Mouse (Mus musculus): Measurements from ENCODE around the gene Dlg2. TPM values are rescaled to one million over a fixed set of nuclear protein-coding genes. Genes with fewer than 3 reads are reported as not detected.

Gene Dlg2
- total and polyA plus RNA-seq, 3 experiments, result 0.49 to 0.68 TPM; not detected in 1

GRCm38 (mm10) chr7:91677934-91678333, 1201.5 kb downstream of the Dlg2 start:
- H3K4me1 ChIP-seq (ENCODE audit: insufficient read depth, low read depth, low read length), result no peaks in the 10 kb centered on the region
- no peak for TF ChIP-seq GATA2 (IDR thresholded peaks at IDR 0.05; ENCODE audit: borderline replicate concordance, low read depth, low read length)
- TF ChIP-seq POLR2AphosphoS5 (IDR thresholded peaks at IDR 0.05; ENCODE audit: insufficient replicate concordance, low read depth, low read length), result no peak
- no peak for TF ChIP-seq TAL1 (conservative IDR thresholded peaks at IDR 0.05; ENCODE audit: low read depth, low read length)
- no peak for TF ChIP-seq GATA1 (IDR thresholded peaks at IDR 0.05; ENCODE audit: borderline replicate concordance, low read length)
- TF ChIP-seq CTCF (IDR thresholded peaks at IDR 0.05; ENCODE audit: low read depth, low read length), result no peak
- no peaks in the 10 kb centered on the region for H3K27me3 ChIP-seq (ENCODE audit: insufficient read depth, low read length)
- no peaks in the 10 kb centered on the region for H3K36me3 ChIP-seq (replicated peaks)
- H3K4me3 ChIP-seq (ENCODE audit: low read depth, low read length), result no peak overlapping the region
- no peaks in the 10 kb centered on the region for H3K9me3 ChIP-seq (replicated peaks)
- ATAC-seq (ENCODE audit: extremely low read depth, insufficient number of reproducible peaks, low FRiP score, poor library complexity, severe bottlenecking) (no peak), DNase-seq (ENCODE audit: low spot score) (no peak)

GRCm38 (mm10) chr7:91687930-91688329, 1211.5 kb downstream of the Dlg2 start:
- Histone ChIP-seq H3K9me3 (replicated peaks) (no peaks in the 10 kb centered on the region), H3K27me3 (ENCODE audit: insufficient read depth, low read length) (no peaks in the 10 kb centered on the region), H3K4me3 (ENCODE audit: low read depth, low read length) (no peak overlapping the region), H3K36me3 (replicated peaks) (no peaks in the 10 kb centered on the region), H3K4me1 (ENCODE audit: insufficient read depth, low read depth, low read length) (no peaks in the 10 kb centered on the region)
- DNase-seq (ENCODE audit: low spot score), result no peak
- no peak for ATAC-seq (ENCODE audit: extremely low read depth, insufficient number of reproducible peaks, low FRiP score, poor library complexity, severe bottlenecking)
- no peak for TF ChIP-seq GATA2 (IDR thresholded peaks at IDR 0.05; ENCODE audit: borderline replicate concordance, low read depth, low read length)
- TF ChIP-seq TAL1 (conservative IDR thresholded peaks at IDR 0.05; ENCODE audit: low read depth, low read length), result no peak
- no peak for TF ChIP-seq POLR2AphosphoS5 (IDR thresholded peaks at IDR 0.05; ENCODE audit: insufficient replicate concordance, low read depth, low read length)
- TF ChIP-seq CTCF (IDR thresholded peaks at IDR 0.05; ENCODE audit: low read depth, low read length), result no peak
- no peak for TF ChIP-seq GATA1 (IDR thresholded peaks at IDR 0.05; ENCODE audit: borderline replicate concordance, low read length)

GRCm38 (mm10) chr7:91689829-91690228, 1213.4 kb downstream of the Dlg2 start:
- ATAC-seq (ENCODE audit: extremely low read depth, insufficient number of reproducible peaks, low FRiP score, poor library complexity, severe bottlenecking) (no peak), DNase-seq (ENCODE audit: low spot score) (no peak)
- Histone ChIP-seq H3K27me3 (ENCODE audit: insufficient read depth, low read length) (no peaks in the 10 kb centered on the region), H3K4me3 (ENCODE audit: low read depth, low read length) (no peak overlapping the region), H3K4me1 (ENCODE audit: insufficient read depth, low read depth, low read length) (no peaks in the 10 kb centered on the region), H3K9me3 (replicated peaks) (no peaks in the 10 kb centered on the region), H3K36me3 (replicated peaks) (no peaks in the 10 kb centered on the region)
- TF ChIP-seq TAL1 (conservative IDR thresholded peaks at IDR 0.05; ENCODE audit: low read depth, low read length), result no peak
- TF ChIP-seq GATA2 (IDR thresholded peaks at IDR 0.05; ENCODE audit: borderline replicate concordance, low read depth, low read length), result no peak
- no peak for TF ChIP-seq CTCF (IDR thresholded peaks at IDR 0.05; ENCODE audit: low read depth, low read length)
- no peak for TF ChIP-seq GATA1 (IDR thresholded peaks at IDR 0.05; ENCODE audit: borderline replicate concordance, low read length)
- TF ChIP-seq POLR2AphosphoS5 (IDR thresholded peaks at IDR 0.05; ENCODE audit: insufficient replicate concordance, low read depth, low read length), result no peak

GRCm38 (mm10) chr7:91709853-91710252, 1233.4 kb downstream of the Dlg2 start:
- Histone ChIP-seq H3K9me3 (replicated peaks) (no peaks in the 10 kb centered on the region), H3K27me3 (ENCODE audit: insufficient read depth, low read length) (no peaks in the 10 kb centered on the region; the same call in 1 of the 2 replicates), H3K4me3 (ENCODE audit: low read depth, low read length) (no peak overlapping the region), H3K36me3 (replicated peaks) (no peaks in the 10 kb centered on the region), H3K4me1 (ENCODE audit: insufficient read depth, low read depth, low read length) (no peaks in the 10 kb centered on the region)
- TF ChIP-seq POLR2AphosphoS5 (IDR thresholded peaks at IDR 0.05; ENCODE audit: insufficient replicate concordance, low read depth, low read length), result no peak
- no peak for TF ChIP-seq TAL1 (conservative IDR thresholded peaks at IDR 0.05; ENCODE audit: low read depth, low read length)
- no peak for TF ChIP-seq GATA2 (IDR thresholded peaks at IDR 0.05; ENCODE audit: borderline replicate concordance, low read depth, low read length)
- no peak for TF ChIP-seq CTCF (IDR thresholded peaks at IDR 0.05; ENCODE audit: low read depth, low read length)
- TF ChIP-seq GATA1 (IDR thresholded peaks at IDR 0.05; ENCODE audit: borderline replicate concordance, low read length), result no peak
- DNase-seq (ENCODE audit: low spot score), result no peak
- ATAC-seq (ENCODE audit: extremely low read depth, insufficient number of reproducible peaks, low FRiP score, poor library complexity, severe bottlenecking), result no peak

- no peak for ATAC-seq (ENCODE audit: extremely low read depth, insufficient number of reproducible peaks, low FRiP score, poor library complexity, severe bottlenecking)
These were observed 1234.7 kb downstream of the Dlg2 start for GRCm38 (mm10) chr7:91711184-91711583.

GRCm38 (mm10) chr7:91715776-91716175, 1239.3 kb downstream of the Dlg2 start:
- Histone ChIP-seq H3K27me3 (ENCODE audit: insufficient read depth, low read length) (no peaks in the 10 kb centered on the region), H3K9me3 (replicated peaks) (no peaks in the 10 kb centered on the region), H3K4me3 (ENCODE audit: low read depth, low read length) (no peak overlapping the region), H3K36me3 (replicated peaks) (no peaks in the 10 kb centered on the region), H3K4me1 (ENCODE audit: insufficient read depth, low read depth, low read length) (no peaks in the 10 kb centered on the region)
- no peak for ATAC-seq (ENCODE audit: extremely low read depth, insufficient number of reproducible peaks, low FRiP score, poor library complexity, severe bottlenecking)
- no peak for DNase-seq (ENCODE audit: low spot score)
- TF ChIP-seq GATA1 (IDR thresholded peaks at IDR 0.05; ENCODE audit: borderline replicate concordance, low read length) (no peak), POLR2AphosphoS5 (IDR thresholded peaks at IDR 0.05; ENCODE audit: insufficient replicate concordance, low read depth, low read length) (no peak), GATA2 (IDR thresholded peaks at IDR 0.05; ENCODE audit: borderline replicate concordance, low read depth, low read length) (no peak), TAL1 (conservative IDR thresholded peaks at IDR 0.05; ENCODE audit: low read depth, low read length) (no peak), CTCF (IDR thresholded peaks at IDR 0.05; ENCODE audit: low read depth, low read length) (no peak)

More at GRCm38 (mm10) chr7:91711184-91711583, 1234.7 kb downstream of the Dlg2 start:
- Histone ChIP-seq H3K4me3 (ENCODE audit: low read depth, low read length) (no peak overlapping the region), H3K4me1 (ENCODE audit: insufficient read depth, low read depth, low read length) (no peaks in the 10 kb centered on the region), H3K27me3 (ENCODE audit: insufficient read depth, low read length) (no peaks in the 10 kb centered on the region; the same call in 1 of the 2 replicates), H3K9me3 (replicated peaks) (no peaks in the 10 kb centered on the region), H3K36me3 (replicated peaks) (no peaks in the 10 kb centered on the region)
- no peak for TF ChIP-seq CTCF (IDR thresholded peaks at IDR 0.05; ENCODE audit: low read depth, low read length)
- no peak for TF ChIP-seq POLR2AphosphoS5 (IDR thresholded peaks at IDR 0.05; ENCODE audit: insufficient replicate concordance, low read depth, low read length)
- TF ChIP-seq GATA2 (IDR thresholded peaks at IDR 0.05; ENCODE audit: borderline replicate concordance, low read depth, low read length), result no peak
- TF ChIP-seq GATA1 (IDR thresholded peaks at IDR 0.05; ENCODE audit: borderline replicate concordance, low read length), result no peak
- no peak for TF ChIP-seq TAL1 (conservative IDR thresholded peaks at IDR 0.05; ENCODE audit: low read depth, low read length)
- DNase-seq (ENCODE audit: low spot score), result no peak

Data from G1E (cell line).